Mouse (Mus musculus) olfactory bulb, adult 2 months (tissue): ENCODE data around the gene Zfr2.

Experiments
- CTCF ChIP-seq: fragments of 200-500 bp; IDR thresholded peaks from 2 replicates; pipeline ENCODE4 v1.5.1; 2012; ENCODE audit warnings: low read depth, mild to moderate bottlenecking, low read length, moderate library complexity; ENCODE audit not compliant: insufficient read depth
- POLR2A ChIP-seq: fragments of 200-500 bp; IDR thresholded peaks from 2 replicates; pipeline ENCODE4 v1.6.1; 2012; ENCODE audit warnings: mild to moderate bottlenecking, low read depth, low read length, moderate library complexity; ENCODE audit not compliant: insufficient read depth

- TF ChIP-seq CTCF (no peak), POLR2A (no peak)
Measured at GRCm38 (mm10) chr10:81289811-81290210, 56.9 kb downstream of the Zfr2 start.
